Mouse (Mus musculus) ES-Bruce4 (cell line): ENCODE measurements around the gene Inpp4b.

Experiments used
- CTCF ChIP-seq: IDR thresholded peaks from one replicate; pipeline ENCODE4 v1.8.1; 2011; ENCODE audit warnings: low read depth, low read length
- EP300 ChIP-seq: IDR thresholded peaks from 2 replicates; pipeline ENCODE4 v1.6.1; 2011; ENCODE audit warnings: low read depth, low read length; ENCODE audit not compliant: insufficient read depth

DNA sequence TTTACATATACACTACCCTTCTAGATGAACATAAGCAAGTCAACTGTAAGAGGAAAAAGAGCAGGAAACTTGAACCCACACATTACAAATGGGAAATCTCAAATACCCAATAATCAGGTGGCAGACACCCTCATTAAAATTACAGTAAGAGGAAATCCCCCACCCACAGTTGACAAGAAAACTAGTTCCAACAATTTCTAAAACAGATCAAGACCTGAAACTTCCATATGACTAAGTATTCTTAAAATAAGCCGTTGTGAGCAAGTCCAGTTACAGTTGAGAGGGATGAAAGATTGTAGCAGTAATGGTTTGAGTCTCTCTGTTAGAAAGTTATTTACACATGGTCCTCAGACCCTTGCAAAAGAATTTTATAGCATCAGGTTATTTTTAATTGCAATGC, 480.8 kb downstream of the Inpp4b start:
- no peak for TF ChIP-seq EP300
- TF ChIP-seq CTCF: no peak
